Mouse (Mus musculus) midbrain, postnatal 0 days (tissue): ENCODE data around the gene Dhcr7. TPM values are rescaled to one million over a fixed set of nuclear protein-coding genes. Genes with fewer than 3 reads are reported as not detected.

Experiments
- ATAC-seq: fragments of 200-750 bp; cut with Nextera tagmentation; 2 replicates; pipeline ENCODE4 v1.8.0; 2017; ENCODE audit warnings: moderate number of reproducible peaks, mild to moderate bottlenecking, moderate TSS enrichment, moderate library complexity; ENCODE audit not compliant: low FRiP score
- DNase-seq: peaks from one replicate; pipeline ENCODE4 v3.0.0-alpha.2; 2015; ENCODE audit warnings: low spot score
- H3K27ac ChIP-seq: fragments of 300-500 bp; sonication (generic); 2 replicates; pipeline ENCODE4 v1.5.1; 2014; ENCODE audit warnings: low read depth, mild to moderate bottlenecking, low read length, mixed read lengths
- H3K27me3 ChIP-seq: fragments of 300-500 bp; sonication (generic); 2 replicates; pipeline ENCODE4 v1.6.1; 2014; ENCODE audit warnings: low read length, control low read depth, mixed read lengths; ENCODE audit not compliant: insufficient read depth
- H3K36me3 ChIP-seq: fragments of 300-500 bp; sonication (generic); 2 replicates; pipeline ENCODE4 v1.6.1; 2014; ENCODE audit warnings: low read length, control low read depth, mixed read lengths; ENCODE audit not compliant: insufficient read depth
- H3K4me1 ChIP-seq: fragments of 300-500 bp; sonication (generic); 2 replicates; pipeline ENCODE4 v1.6.1; 2014; ENCODE audit warnings: mild to moderate bottlenecking, control low read depth, antibody characterized with exemption, low read length, mixed read lengths; ENCODE audit not compliant: insufficient read depth
- H3K4me2 ChIP-seq: fragments of 300-500 bp; sonication (generic); 2 replicates; pipeline ENCODE4 v1.6.1; 2014; ENCODE audit warnings: low read depth, mild to moderate bottlenecking, low read length, mixed read lengths; ENCODE audit not compliant: poor library complexity, severe bottlenecking
- H3K4me3 ChIP-seq: fragments of 300-500 bp; sonication (generic); 2 replicates; pipeline ENCODE4 v1.5.1; 2014; ENCODE audit warnings: low read depth, mild to moderate bottlenecking, low read length, moderate library complexity
- H3K9ac ChIP-seq: fragments of 300-500 bp; sonication (generic); replicated peaks from 2 replicates; pipeline ENCODE4 v1.6.1; 2014; ENCODE audit warnings: mild to moderate bottlenecking, low read length, moderate library complexity, mixed read lengths; ENCODE audit not compliant: poor library complexity, severe bottlenecking
- H3K9me3 ChIP-seq: fragments of 300-500 bp; sonication (generic); 2 replicates; pipeline ENCODE4 v1.6.1; 2016; ENCODE audit warnings: low read length, control low read depth
- CTCF ChIP-seq: IDR thresholded peaks from 2 replicates; pipeline ENCODE4 v1.5.1; 2016; ENCODE audit warnings: antibody characterized with exemption, mild to moderate bottlenecking
- whole genome bisulfite sequencing: fragments of 180-500 bp; shearing (Covaris S2); extraction: QIAGEN DNeasy Blood & Tissue Kit; methylation state at CpG from one replicate; pipeline ENCODE4 v1.1.7; 2014; 5-methylcytosine and 5-hydroxymethylcytosine counted together
- polyA plus RNA-seq: library from polyadenylated mRNA; unstranded; fragments of >200 nt; fragmentation: Nextera tagmentation; extraction: Ambion mirVana; gene quantifications from 2 replicates; pipeline ENCODE4 v1.2.1, GENCODE M21; 2015
- total RNA-seq: library from RNA; depleted of rRNA; stranded (reverse); fragments of >200 nt; gene quantifications from 2 replicates; pipeline ENCODE4 v1.2.3, GENCODE M21; 2014

Dhcr7 gene
- total and polyA plus RNA-seq, 2 experiments from 2014 or later, result 66.0 to 74.7 TPM

DNA sequence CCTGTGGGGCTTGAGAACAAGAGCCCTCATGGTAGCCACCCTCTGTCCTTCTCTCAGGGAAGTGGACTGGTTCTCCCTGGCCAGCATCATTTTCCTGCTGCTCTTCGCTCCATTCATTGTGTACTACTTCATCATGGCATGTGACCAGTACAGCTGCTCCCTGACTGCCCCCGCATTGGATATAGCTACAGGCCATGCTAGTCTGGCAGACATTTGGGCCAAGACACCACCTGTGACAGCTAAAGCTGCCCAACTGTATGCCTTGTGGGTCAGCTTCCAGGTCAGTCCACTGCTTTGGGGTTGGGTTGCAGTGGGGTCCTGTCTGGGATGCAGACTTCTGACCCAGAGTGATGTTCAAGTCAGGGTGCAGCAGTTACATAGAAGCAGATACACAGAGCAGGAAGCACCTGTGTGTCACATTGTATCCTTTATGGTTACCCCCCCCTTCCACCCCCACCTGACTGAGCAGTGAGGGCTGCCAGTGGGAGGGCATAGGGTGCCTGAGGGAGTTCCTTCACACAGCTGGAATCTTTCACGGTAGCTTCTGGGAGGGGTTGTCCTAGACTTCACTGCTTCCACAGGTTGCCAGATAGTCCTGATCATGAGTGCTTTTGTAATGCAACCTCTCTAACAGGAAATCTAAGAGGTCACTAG lies 14.9 kb downstream of the Dhcr7 start:
- no peak overlapping the region for H3K9ac ChIP-seq
- 88% methylated on average over 3 of the region's 3 CpGs for WGBS
- no peak overlapping the region for H3K27ac ChIP-seq
- no peaks in the 10 kb centered on the region for H3K9me3 ChIP-seq
- H3K4me3 ChIP-seq, result no peak overlapping the region
- H3K36me3 ChIP-seq, result peaks cover 45% of the 10 kb centered on the region
- no peak overlapping the region for H3K4me2 ChIP-seq
- no peaks in the 10 kb centered on the region for H3K27me3 ChIP-seq
- peaks cover 5% of the 10 kb centered on the region for H3K4me1 ChIP-seq
- no peak for TF ChIP-seq CTCF
- ATAC-seq (no peak), DNase-seq (no peak)

DNA sequence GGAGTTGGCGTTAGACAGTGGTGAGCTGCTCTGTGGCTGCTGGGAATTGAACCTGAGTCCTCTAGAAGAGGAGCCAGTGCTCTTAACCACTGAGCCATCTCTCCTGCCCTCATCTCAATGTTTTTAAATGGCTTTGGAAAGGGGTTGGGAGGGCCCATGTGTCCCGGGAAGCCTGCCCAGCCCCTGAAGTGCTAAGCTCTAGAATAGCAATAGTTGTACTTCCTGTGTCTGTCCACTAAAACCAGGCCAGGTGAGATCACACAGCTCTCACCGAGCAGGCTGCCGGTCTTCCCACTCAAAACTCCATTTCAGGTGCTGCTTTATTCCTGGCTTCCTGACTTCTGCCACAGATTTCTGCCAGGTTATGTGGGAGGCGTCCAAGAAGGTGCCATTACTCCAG lies 17.2 kb downstream of the Dhcr7 start:
- DNase-seq (no peak), ATAC-seq (no peak)
- Histone ChIP-seq H3K9me3 (no peaks in the 10 kb centered on the region), H3K36me3 (peaks cover 67% of the 10 kb centered on the region), H3K27me3 (no peaks in the 10 kb centered on the region), H3K4me2 (no peak overlapping the region), H3K9ac (no peak overlapping the region), H3K4me3 (no peak overlapping the region), H3K27ac (no peak overlapping the region), H3K4me1 (0 out of 2 replicates have a peak, but pooled peaks cover 3% of the 10 kb centered on the region)
- no peak for TF ChIP-seq CTCF
- WGBS, result 97% methylated on average over 5 of the region's 5 CpGs

DNA sequence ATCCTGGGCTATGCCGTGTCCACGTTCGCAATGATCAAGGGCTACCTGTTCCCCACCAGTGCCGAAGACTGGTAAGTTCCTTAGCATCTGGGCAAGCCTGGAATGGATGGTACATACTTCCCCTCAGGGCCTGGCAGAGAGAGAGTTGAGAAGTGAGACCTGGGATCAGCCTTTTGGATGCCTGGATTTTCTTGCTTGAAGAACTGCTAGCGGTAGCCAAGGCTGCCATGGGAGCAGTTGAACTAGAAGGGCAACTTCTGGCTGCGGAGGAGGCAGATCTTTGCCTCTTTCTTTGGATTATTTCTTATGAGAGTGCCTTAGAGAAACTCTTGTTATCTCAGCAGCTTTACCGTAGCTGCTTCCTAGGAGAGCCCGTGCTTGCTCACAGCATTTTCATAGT lies 18.4 kb downstream of the Dhcr7 start:
- no peak for TF ChIP-seq CTCF
- no peak overlapping the region for H3K4me2 ChIP-seq
- 95% methylated on average over 8 of the region's 8 CpGs for WGBS

DNA sequence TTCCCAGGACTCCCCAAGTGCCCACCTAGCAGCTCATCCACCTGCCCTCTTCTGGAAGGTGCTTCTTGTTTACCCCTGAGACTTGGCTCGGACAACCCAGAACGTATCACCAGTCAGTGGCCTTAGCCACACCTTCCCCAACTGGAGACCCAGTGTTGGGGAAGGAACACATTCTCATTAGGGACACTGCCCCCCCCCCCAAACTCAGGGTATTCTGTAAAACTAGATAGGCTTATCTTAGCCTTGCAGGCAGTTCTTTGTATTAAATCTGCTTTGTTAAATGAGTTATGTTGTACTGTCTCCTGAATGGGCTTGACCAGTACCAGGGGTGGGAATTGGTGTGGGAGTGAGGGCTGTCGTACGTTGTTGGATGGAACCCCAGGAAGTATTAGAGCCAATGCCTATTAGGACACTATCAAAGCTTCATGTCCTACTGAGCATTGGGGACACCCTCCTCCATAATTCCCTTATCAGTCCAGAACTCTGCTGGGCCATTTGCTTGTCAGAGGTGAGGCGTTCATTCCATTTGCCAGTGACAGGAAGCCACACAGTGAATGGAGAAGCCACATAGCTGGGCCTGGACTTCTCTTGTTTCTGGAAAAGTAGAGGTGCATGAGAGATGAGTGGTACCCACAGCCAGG lies 25.3 kb downstream of the Dhcr7 start:
- Histone ChIP-seq H3K4me1 (no peaks in the 10 kb centered on the region), H3K27me3 (no peaks in the 10 kb centered on the region), H3K9me3 (no peaks in the 10 kb centered on the region), H3K9ac (no peak overlapping the region), H3K4me3 (no peak overlapping the region), H3K4me2 (no peak overlapping the region), H3K36me3 (peaks cover 53% of the 10 kb centered on the region), H3K27ac (no peak overlapping the region)
- ATAC-seq, result no peak
- WGBS, result 85% methylated on average over 5 of the region's 5 CpGs
- TF ChIP-seq CTCF, result no peak
- no peak for DNase-seq

More for the DNA sequence above, 18.4 kb downstream of the Dhcr7 start:
- Histone ChIP-seq H3K9me3 (no peaks in the 10 kb centered on the region), H3K27ac (no peak overlapping the region), H3K36me3 (peaks cover 79% of the 10 kb centered on the region), H3K4me1 (no peaks in the 10 kb centered on the region), H3K27me3 (no peaks in the 10 kb centered on the region), H3K9ac (no peak overlapping the region), H3K4me3 (no peak overlapping the region)
- DNase-seq (no peak), ATAC-seq (no peak)

DNA sequence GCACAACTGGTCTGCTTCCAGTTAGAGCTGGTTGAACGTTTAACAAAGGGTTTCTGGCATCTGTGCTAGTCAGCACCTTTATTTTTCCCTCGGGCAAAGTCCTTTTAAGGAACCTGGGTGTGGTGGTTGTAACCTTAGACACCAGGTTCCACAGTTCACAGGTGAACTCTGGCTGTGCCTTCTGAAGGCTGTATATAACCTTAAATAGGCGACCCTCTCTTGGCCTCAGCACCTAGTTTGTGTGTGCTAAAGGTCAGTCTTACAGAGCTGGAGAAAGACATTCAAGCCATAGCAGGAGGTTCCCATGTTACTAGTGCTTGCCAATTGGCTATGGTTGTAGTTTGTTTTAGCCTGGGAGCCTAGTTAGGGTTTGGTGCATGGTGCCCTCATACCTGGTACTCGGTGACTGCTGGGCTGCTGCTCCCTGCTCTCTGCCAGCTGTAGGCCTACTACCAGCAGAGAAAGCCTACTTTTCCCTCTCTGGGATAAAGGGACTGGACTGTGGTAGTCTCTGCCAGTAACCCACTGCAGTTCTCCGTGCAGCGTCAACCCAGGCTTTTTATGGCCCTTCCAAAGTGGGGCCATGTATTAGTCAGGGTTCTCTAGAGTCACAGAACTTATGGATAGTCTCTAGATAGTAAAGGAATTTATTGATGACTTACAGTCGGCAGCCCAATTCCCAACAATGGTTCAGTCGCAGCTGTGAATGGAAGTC lies 26.0 kb downstream of the Dhcr7 start:
- TF ChIP-seq CTCF, result no peak
- no peak overlapping the region for H3K4me2 ChIP-seq
- H3K36me3 ChIP-seq, result peaks cover 46% of the 10 kb centered on the region
- DNase-seq, result no peak
- no peak overlapping the region for H3K27ac ChIP-seq
- H3K9me3 ChIP-seq, result no peaks in the 10 kb centered on the region
- no peaks in the 10 kb centered on the region for H3K27me3 ChIP-seq
- H3K4me1 ChIP-seq, result no peaks in the 10 kb centered on the region
- no peak for ATAC-seq
- 93% methylated on average over 6 of the region's 8 CpGs for WGBS
- H3K4me3 ChIP-seq, result no peak overlapping the region
- H3K9ac ChIP-seq, result no peak overlapping the region

DNA sequence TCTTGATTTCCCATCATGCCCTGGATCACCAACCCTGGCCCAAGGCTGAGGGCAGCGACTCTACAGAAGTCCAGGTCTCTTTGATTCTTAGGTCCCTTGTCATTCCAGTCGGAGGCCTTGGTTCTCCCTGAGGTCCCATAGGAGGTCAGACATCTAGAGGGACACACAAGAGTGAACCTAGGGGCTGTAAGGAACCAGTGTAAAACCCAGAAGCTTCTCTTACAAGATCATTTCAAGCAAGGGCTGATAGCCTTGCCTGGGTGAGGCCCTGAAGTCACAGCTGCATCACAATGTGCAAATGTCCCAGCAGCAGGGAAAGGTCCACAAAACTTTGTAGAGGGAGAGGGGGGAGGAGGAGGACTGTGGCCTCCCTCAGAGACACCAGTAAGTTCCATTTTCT lies 43.6 kb downstream of the Dhcr7 start, which contains the start of gene Gm498:
Gene Gm498, plus strand, starts transcription at position 301 of the 400 bp plus-strand sequence.
- WGBS, result 86% methylated on average over 2 of the region's 2 CpGs
- H3K27ac ChIP-seq, result no peak within 1 kb of the TSS
- ATAC-seq (no peak), DNase-seq (no peak)
- no peaks in the 10 kb centered on the region for H3K9me3 ChIP-seq
- H3K4me3 ChIP-seq, result no peak within 1 kb of the TSS
- no peaks in the 10 kb centered on the region for H3K27me3 ChIP-seq
- no peaks in the 10 kb centered on the region for H3K4me1 ChIP-seq
- H3K9ac ChIP-seq, result no peak within 1 kb of the TSS
- TF ChIP-seq CTCF, result no peak
- H3K36me3 ChIP-seq, result no peaks in the 10 kb centered on the region
- no peak within 1 kb of the TSS for H3K4me2 ChIP-seq
